Mouse (Mus musculus) CH12F3 (cell line): Measurements from ENCODE around the gene Surf6.
"Not testable (repeated sequence)": the region's sequence is repeated elsewhere in the genome, so short reads cannot be mapped to it uniquely, and the experiment has no call there.

Experiments used
- in situ Hi-C: fragments of 300-500 bp; cut with MboI; formaldehyde crosslinking; loops from 2 replicates; pipeline ENCODE4 v1.14.3; 2020; ENCODE audit warnings: low sequenced_read_pairs

The Surf6 gene

DNA sequence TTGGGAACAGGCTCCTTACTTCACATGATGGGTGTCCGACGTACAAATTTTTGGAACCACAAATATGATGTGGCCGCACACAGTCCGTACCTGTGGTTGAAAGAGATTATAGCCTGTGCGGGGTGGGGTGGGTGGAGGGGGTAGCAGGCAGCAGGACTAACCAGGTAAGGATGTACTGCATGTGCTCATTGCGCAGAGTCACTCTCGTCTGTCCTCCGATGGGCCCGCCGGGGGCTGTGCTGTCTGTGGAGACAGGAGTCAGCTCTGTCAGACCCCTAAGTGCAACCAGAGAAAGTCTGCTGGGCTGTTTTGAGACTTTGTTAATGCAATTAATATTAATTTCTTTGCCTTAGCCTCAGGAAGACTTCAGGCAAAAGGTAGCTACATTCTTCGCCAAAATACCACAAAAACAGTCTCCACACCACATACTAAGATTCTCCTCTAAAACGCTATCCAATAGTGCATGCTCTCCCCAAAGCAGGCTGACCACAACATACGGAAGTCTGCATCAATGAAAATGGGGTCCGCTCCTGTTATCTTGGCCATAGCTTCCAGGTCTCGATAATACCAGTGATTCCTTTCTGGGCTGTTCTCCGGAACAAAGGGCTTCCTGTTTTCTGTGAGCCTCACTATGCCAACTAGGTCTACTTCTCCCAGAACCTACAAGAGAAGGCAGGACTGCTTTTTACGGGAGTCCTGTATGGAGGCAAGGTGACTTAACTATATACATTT is 10.9 kb upstream of the Surf6 start:
- in situ Hi-C loops: no loop called here

DNA sequence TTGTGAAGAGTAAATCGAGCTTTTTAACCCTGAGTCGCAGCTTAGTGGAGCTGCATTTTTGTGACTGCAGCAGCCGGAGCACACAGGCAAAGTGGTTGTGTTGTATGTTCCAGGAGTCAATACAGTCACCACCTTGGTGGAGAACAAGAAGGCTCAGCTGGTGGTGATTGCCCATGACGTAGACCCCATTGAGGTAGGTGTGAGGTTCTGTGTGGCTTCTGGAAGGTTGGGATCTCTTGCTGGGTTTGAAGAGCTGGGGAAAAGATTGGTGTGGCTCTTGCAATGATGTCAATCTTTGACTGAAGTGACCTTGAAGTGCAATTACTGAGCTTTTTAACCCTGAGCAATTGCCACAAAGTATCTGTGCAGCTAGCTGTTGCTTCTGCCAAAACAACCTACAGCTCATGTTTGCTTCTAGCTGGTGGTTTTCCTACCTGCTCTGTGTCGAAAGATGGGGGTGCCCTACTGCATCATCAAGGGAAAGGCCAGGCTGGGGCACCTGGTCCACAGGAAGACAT is 9.6 kb upstream of the Surf6 start:
- in situ Hi-C loops: no loop called here

DNA sequence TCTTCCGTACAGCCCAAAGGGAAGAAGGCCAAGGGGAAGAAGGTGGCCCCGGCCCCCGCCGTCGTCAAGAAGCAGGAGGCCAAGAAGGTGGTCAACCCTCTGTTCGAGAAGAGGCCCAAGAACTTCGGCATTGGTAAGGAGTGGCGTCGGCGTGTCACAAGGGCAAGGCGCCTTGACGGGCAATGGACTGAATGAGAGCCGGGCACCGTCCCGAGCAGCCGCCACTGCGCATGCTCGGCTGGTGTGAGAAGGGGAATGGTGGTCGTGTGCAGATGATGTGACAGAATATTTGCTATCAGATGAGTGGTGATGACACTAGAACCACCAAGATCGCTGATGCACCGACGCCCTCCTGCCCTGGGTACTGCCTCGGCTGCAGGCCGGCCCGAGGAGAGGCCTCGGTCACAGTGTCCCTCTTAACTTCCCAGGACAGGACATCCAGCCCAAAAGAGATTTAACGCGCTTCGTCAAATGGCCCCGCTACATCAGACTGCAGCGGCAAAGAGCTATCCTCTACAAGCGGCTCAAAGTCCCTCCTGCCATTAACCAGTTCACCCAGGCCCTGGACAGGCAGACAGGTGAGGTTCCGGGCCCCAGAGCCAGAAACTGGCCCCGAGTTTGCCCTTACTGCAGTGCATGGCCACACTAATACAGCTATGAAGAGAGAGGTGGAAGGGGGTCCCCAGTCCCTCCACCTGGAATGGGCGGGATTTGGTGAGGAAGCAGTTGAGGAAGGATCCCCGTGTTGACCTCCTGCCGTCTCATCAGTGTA is 8.5 kb upstream of the Surf6 start:
- in situ Hi-C loops: no loop called here

DNA sequence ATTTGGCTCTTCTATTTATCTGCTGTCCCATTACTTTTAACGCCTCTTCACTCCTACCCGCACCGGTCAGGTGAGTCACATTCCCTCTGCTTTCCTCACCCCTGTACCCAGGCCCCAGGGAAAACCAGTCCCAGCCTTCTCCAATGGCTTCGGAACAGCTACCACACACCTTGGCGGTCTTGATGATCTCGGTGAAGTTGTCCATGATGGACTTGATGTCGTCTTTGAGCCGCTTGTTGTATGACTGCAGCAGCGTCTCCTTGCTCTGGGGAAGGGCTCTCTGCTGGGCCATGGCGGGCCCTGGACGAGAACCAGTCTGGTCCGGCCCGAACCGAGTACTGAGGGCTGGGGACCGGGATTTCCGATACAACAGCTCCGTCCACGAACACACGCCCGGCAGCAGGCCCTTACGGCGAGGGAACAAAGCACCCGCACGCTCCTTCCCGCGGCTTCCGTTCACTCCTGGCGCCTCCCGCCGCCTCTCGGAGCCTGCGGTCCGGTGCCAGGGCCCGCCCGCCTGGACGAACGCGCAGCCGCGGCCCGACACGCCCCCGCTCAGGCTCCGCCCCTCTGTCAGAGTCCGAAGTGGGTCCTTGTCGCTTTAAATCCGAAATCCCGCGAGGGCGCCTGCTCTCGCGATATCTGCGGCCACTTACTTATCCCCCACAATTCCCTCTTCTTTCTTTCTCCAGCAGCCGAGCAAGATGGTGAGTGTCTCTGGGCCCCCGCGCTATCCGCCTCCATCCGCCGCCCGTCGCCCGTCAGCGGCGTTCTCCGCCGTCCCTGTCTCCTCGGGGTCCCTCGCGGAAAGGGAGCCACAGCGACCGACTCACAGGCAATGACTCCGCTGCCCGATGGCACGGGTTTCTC is 7.7 kb upstream of the Surf6 start, which contains the start of the genes Med22 and Rpl7a:
TSS of gene Med22 (minus strand) at position 554 of the 870 bp plus-strand sequence.
TSS of gene Rpl7a (plus strand) at position 641 of the 870 bp plus-strand sequence.
- in situ Hi-C loops: no loop called here

DNA sequence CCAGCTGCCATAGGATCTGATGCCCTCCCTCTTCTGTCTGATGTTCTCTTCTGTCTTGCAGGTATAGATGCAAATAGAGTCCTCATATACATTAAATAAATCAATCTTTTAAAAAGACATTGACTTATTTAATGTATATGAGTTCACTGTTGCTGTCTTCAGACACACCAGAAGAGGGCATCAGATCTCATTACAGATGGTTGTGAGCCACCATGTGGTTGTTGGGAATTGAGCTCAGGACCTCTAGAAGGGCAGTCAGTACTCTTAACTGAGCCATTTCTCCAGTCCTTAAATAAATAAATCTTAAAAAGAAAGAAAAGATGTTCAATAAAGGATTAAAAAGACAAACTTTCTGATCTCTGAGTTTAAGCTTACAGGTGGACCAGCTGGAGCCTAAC is 6.7 kb upstream of the Surf6 start:
- in situ Hi-C loops: no loop called here

DNA sequence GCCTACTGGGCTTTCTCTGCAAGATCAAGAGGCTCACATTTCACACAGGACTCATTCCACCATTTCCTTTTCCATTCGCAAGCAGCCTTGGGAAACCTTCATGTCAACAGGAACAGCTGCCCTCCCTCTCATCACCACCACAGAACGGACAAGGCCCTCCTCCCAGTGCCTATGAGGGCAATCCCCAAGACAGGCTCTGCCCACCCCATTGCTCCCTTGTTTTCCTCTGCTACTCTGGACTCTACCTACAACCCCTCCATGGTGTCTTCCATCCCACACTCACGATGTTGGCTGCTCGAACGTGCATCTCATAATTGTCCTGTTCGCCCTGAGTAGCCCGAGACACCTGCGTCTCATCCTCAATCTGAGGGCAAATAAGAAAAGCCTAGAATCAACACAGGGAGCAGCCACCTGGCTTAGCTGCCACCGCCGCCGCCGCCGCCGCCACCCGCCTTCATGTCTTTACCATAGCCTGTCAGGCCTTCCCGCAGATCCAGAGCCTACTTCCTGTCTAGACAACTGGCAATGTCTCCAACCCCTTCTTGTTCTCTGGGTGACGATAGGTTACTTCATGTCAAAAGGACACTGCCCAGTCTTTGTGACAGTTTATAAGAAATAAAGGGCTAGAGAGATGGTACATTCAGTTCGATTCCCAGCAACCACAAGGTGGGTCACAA is 6.2 kb upstream of the Surf6 start:
- in situ Hi-C loops: no loop called here

DNA sequence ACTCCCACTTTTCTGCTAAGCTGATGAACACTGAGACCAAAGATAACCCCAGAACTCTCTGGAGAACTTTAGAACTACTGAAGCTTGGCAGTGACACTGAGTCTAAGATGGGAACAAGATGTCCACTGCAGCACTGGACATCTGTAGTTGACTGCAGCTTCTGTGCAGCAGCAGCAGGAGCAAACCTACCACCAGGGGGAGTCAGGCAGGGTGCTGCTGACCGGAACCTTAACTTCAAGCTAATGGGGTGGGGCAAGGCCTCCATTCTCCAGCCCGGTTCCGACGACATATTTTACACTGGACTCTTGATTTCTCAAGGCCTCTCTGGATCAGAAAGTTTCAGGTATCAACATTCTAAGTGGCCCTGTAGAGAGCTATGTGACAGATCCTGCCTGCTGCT is 4.4 kb upstream of the Surf6 start:
- in situ Hi-C loops: no loop called here

DNA sequence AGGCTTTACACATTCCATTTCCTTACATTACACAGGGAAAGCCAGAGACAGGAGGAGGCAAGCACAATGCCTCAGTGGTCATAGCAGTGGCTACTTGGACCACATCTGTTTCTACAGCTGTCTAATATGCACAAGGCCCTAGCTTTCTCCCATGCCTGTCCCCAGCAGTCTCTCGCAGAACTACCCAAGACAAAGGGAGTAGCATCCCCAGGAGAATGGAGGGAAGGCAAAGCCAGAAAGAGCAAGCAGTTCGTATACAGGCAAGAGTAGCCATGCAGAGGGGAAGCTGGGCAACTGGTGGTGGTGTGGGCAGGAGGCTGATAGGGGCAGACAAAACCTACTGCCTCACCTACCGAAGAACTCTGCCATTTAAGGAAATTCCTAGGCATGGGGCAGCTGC is 3.8 kb upstream of the Surf6 start:
- in situ Hi-C loops: no loop called here

DNA sequence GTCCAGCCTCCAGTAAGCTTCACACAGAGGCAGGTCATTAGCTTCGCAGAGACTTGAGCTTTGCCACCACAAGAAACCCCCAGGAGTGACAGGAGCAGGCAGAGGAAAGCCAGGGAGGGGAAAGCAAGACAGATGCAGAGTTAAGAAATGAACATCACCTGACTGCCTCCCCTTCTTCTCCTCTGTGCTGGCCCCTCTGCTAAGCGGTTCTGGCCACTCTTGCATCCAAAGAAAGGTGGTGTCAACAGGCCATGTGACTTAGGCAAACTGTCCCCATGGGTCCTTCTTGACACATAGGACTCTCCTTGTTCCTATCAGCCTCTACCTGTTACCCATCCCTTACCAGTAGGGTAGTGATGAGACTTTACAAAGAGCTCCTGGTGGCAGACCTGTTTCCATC is 3.3 kb upstream of the Surf6 start:
- in situ Hi-C loops: no loop called here

DNA sequence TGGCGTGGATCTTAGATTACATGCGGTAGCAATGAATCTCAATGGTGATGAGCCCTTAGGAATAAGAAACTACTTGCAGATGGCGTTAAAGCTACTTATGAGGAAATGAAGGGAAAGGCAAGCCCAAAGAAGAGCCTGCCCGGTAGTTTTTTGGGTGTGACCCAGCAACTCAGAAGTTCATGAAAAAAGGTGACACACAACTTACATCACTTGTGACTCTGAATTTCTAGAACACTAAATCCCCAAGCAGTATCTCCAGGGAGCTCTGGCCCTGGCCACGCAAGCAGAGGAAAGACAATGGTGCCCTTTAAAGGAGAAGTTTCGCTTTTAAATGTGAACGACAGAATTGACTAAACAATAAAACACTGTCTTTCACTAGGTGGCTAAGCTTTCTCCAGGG is 632 bp upstream of the Surf6 start:
- in situ Hi-C loops: no loop called here

DNA sequence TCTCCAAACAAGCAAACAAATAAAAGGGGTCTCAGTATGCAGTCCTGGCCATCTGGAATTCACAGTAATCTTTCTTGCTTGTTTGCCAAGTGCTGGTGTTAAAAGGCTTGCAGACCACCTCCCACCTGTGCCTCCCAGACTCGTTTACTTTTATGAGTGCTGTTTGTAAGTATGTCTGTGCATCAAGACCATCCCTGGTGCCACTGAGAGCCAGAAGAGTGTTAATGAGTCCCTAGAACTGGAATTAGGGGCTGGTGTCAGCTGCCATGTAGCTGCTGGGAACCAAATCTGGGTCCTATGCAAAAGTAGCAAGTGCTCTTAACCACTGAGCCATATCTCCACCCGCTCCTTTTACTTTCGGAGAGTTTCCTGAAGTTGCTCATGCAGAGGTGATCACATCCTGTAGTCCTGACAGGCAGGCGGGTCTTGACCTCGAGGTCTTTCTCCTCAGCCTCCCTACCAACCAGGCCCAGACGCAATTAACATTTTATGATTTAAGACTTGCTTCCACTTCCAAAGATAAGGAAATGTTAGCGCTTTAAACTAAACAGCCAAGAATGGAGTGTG is 762 bp downstream of the Surf6 start:
- in situ Hi-C loops: no loop called here

DNA sequence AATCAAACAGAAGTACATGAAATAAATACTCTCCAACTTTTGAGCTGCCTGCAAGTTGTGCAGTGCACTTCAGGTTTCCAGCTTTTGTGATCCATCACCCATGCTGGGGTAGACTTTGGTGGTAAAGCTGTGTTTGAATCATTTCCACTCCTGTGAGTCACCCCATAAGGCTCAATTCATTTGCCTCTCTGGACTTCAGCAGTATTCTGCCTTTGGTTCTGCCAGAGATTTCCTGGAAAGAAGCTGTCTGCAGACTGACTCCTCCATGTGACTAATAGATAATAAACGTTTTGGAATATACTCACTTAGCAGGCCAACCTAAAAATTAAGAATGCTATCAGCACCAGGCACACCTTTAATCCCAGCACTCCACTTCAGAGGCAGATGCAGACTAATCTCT is 1.9 kb downstream of the Surf6 start:
- in situ Hi-C loops: no loop called here

DNA sequence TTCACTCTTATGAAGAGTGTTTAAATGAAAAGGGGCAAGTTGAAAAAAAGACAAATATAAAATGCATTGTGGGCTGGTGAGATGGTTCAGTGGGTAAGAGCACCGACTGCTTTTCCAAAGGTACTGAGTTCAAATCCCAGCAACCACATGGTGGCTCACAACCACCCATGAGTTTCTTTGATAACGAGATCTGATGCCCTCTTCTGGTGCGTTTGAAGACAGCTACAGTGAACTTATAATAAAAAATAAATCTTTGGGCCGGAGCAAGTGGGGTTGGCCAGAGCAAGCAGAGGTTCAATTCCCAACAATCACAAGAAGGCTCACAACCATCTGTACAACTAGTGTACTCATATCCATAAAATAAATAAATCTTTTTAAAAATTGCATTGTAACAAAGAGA is 6.8 kb downstream of the Surf6 start:
- in situ Hi-C loops: no loop called here

DNA sequence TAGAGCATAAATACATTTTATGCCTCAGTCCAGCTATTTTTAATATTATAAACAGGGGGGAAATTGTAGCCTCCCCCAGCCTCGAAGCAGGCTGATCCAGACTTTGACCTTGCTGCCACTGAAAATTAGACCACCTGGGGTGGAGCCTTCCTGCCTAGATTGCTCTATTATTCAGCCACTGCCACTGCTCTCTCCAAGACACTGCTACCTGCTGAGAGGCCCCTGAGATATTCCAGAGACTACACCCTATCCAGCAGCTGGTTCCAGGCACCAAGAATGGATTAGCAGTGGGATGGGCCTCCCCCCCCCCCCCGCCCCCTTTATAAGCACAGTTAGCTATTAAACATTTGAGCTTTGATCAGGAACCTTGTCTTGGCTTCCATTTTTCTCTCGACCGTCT is 16.5 kb downstream of the Surf6 start:
- in situ Hi-C loops: not testable (repeated sequence)

DNA sequence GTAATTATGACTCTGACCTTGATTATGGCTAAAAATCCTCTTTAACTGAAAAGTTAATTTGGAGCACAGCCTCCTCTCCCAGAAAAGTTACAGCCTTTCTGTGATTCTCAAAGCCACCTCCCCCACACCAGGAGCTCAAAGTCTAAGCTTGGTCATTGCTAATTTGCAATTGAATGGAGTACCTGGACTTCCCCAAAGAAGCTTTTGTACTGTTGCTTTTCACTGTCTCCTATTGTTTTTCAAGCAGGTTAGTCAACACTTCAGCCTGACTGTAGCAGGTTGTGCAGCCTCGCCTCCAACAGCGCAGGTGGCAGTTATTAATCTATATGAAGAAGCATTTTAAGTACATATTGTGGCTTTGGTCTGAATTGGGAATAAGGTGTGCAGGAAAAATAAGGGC is 17.1 kb downstream of the Surf6 start:
- in situ Hi-C loops: not testable (repeated sequence)

DNA sequence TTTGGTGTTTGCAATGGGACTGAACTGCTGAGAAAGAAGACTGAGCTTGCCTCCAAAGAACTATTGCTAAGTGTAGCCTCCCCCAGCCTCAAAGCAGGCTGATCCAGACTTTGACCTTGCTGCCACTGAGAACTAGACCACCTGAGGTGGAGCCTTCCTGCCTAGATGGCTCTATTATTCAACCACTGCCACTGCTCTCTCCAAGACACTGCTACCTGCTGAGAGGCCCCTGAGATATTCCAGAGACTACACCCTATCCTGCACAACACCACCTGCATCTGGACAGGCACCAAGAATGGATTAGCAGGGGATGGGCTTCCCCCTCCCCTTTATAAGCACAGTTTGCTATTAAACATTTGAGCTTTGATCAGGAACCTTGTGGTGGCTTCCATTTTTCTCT is 24.1 kb downstream of the Surf6 start:
- in situ Hi-C loops: no loop called here

DNA sequence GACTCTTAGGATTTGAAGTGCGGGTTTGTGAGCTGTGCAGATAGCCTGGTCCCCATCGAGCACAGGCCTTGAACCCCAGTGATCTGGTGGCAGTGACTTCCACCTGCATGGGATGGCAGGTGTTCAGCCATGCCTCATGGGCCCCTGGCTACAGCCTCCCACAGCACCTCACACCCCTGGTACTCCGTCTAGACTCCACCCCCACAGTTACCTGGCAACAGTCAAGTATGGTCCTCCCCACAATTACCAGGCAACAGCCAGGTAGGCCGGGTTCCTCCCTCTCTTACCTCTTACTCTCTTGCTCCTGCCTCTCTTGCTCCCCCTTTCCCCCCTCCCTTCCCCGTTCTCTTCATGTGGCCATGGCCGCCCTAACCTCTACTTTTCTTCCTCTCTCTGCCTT is 32.0 kb downstream of the Surf6 start:
- in situ Hi-C loops: no loop called here

DNA sequence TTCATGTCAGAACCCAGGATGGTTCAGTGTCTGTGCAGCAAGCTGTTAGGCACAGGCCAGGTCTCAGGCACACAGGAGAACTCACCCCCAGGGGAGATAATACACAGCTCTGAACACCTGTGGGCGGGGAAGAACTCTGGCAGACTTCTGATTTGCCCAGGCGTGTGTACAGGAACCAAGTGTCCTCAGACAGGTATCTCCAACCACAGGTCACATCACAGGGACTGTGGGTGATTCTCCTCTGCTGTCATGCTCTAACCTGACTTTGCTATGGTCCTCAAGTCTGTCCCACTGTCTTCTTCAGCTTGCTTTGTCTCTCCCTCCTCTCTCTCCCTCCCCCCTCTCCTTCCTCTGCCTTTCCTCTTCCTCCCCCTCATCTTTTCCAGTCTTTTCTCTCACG is 37.8 kb downstream of the Surf6 start, which contains the start of gene Abo:
TSS of gene Abo (minus strand) at position 101 of the 400 bp plus-strand sequence.
- in situ Hi-C loops: no loop called here

DNA sequence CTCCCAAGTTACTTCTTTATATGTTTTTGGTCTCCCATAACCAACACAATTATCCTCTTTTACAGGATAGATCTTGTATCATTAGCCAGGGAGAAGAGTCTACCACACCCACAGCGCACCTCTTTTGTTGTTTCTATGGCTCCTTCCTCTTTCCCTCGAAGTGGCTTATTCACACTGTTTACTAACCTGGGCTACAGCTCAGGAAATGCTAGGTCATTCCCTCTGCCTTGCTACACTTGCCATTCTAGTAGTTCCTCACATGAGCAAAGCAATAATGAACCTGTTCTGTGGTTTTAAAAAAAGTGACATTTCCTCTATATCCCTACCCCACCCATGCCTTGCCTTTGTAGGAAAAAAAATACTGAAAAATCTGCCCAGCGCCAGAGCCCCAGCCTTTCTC is 39.8 kb downstream of the Surf6 start:
- in situ Hi-C loops: no loop called here

DNA sequence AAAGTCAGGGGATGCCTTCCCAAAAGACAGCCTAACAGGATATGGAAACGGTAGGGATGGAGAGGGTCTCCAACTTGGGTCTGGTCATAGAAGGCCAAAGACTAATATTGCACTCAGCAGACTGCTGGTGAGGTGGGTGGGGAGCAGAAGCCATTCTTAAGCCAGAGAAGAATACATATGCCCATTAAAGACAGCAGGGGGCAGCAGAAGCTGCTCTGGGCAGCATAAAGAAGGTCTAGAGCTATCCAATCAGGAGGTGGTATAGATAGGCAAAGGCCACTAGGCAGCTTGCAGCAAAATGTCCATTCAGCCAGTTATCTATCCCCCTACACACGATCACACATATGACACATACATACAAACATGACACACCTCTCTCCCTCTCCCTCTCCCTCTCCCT is 55.0 kb downstream of the Surf6 start:
- in situ Hi-C loops: no loop called here
